Mouse (Mus musculus): ENCODE results near the gene Dapk1. TPM values are rescaled to one million over a fixed set of nuclear protein-coding genes. Genes with fewer than 3 reads are reported as not detected.
"Not testable (repeated sequence)": the region's sequence is repeated elsewhere in the genome, so short reads cannot be mapped to it uniquely, and the experiment has no call there.

Gene Dapk1
- polyA plus RNA-seq, 1 experiment: 33.2 TPM

DNA sequence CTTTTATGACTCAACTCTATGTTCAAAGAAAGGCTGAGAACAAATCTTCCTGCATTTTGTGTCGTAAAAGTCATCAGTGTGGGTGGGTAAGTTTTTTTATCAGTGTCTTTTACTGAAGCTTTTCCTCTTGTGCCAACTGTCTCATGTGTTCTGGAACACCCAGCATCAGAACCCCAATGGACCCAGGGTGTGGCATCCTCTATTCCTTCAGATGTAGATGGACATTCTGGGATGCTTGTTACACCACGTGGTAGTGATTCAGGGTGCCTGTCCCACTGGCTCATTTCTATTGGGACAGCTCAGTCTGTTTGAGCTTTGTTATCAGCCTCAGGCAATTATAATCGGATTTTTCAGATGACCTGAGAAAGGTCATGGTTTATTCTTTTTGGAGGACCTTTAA lies 6.9 kb upstream of the Dapk1 start:
- TF ChIP-seq POLR2A (IDR thresholded peaks at IDR 0.05; ENCODE audit: borderline replicate concordance, low read depth, low read length): no peak
- TF ChIP-seq CTCF (IDR thresholded peaks at IDR 0.05; ENCODE audit: low read depth, low read length): no peak
- peaks cover 5% of the 10 kb centered on the region for H3K4me1 ChIP-seq (ENCODE audit: control insufficient read depth, insufficient read depth, low read length)

DNA sequence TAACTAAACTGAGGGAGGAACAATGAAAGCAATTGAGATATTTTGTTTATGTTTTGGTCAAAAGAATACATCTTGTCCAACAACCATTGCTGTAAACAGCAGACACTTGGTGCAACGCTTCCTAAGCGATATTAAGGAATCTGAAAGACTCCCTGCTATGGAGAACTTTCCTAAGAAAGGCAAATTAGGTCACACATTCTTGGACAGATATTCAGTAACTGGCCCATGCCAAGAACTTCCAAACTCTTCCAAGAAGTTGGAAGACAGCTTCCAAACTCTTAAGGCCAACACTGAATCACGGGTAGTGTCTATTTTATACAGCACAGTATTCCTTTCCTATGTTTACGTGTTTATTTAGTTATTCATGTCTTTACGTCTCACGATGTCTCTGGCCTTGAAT lies 6.2 kb upstream of the Dapk1 start:
- Histone ChIP-seq H3K27ac (ENCODE audit: insufficient read depth, low read depth, low read length) (no peak overlapping the region), H3K4me1 (ENCODE audit: control insufficient read depth, insufficient read depth, low read length) (peaks cover 5% of the 10 kb centered on the region), H3K4me3 (ENCODE audit: insufficient read depth, low read length) (no peak overlapping the region)
- TF ChIP-seq POLR2A (IDR thresholded peaks at IDR 0.05; ENCODE audit: borderline replicate concordance, low read depth, low read length) (no peak), CTCF (IDR thresholded peaks at IDR 0.05; ENCODE audit: low read depth, low read length) (no peak)

More for the DNA sequence above, 6.9 kb upstream of the Dapk1 start:
- no peak overlapping the region for H3K27ac ChIP-seq (ENCODE audit: insufficient read depth, low read depth, low read length)
- H3K4me3 ChIP-seq (ENCODE audit: insufficient read depth, low read length): no peak overlapping the region

DNA sequence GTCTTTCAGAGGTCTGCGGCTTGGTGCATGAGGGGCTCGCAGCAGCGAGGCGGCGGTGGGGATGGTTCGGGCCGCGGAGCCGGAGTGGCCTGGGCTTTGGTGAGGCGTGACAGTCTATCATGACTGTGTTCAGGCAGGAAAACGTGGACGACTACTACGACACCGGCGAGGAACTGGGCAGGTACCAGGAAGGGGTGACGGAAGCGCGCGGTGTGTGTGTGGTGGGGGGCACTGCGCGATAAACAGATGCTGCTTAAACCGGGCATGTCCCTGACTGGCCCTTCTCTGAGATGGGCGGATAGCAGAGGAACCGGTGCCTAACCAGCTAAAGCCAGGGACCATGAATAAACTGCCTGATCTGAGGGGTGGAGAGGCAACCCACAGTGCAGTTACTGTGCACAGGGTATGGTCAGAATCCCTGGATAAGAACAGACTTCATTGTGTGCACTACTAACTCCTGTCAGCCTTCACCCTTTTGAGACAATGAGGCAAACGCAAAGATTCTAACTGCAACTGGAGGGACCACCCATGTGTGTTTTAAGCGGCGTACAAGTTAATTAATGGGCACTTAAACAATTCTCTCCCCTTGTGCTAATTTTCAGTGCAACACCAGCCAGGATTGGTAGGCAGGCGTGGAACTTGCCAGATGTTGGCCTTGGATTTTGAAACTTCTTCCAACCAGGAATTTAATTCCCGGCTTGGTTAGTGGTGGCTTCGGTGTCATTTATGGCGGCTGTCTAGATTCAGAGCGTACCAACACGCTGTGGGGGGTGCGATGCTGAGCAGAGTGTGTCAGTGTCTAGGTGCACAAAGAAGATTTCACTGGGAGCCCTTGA lies 887 bp downstream of the Dapk1 start:
- Histone ChIP-seq H3K4me1 (ENCODE audit: control insufficient read depth, insufficient read depth, low read length) (peaks cover 5% of the 10 kb centered on the region), H3K27ac (ENCODE audit: insufficient read depth, low read depth, low read length) (no peak overlapping the region), H3K4me3 (ENCODE audit: insufficient read depth, low read length) (peak overlapping the region; percentile 64)
- TF ChIP-seq CTCF (IDR thresholded peaks at IDR 0.05; ENCODE audit: low read depth, low read length): no peak
- TF ChIP-seq POLR2A (IDR thresholded peaks at IDR 0.05; ENCODE audit: borderline replicate concordance, low read depth, low read length): no peak

DNA sequence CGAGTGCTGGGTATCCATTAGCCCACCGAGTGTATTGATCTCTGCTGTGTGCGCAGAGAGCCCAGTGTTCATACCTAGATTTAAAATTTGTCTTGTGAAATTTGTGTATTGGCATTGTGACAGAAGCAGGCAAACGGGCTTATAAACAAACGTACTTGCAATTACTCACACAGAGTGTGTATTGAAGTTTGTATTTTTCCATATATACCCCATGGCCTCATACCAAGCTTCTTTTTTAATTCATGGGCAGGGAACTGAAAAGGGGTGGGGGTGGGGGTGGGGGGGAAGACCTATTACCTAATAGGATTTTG lies 1.5 kb downstream of the Dapk1 start:
- no peak overlapping the region for H3K27ac ChIP-seq (ENCODE audit: insufficient read depth, low read depth, low read length)
- TF ChIP-seq CTCF (IDR thresholded peaks at IDR 0.05; ENCODE audit: low read depth, low read length): no peak
- no peak for TF ChIP-seq POLR2A (IDR thresholded peaks at IDR 0.05; ENCODE audit: borderline replicate concordance, low read depth, low read length)
- no peak overlapping the region; the same call in 1 of the 2 replicates for H3K4me3 ChIP-seq (ENCODE audit: insufficient read depth, low read length)
- H3K4me1 ChIP-seq (ENCODE audit: control insufficient read depth, insufficient read depth, low read length): peaks cover 5% of the 10 kb centered on the region

DNA sequence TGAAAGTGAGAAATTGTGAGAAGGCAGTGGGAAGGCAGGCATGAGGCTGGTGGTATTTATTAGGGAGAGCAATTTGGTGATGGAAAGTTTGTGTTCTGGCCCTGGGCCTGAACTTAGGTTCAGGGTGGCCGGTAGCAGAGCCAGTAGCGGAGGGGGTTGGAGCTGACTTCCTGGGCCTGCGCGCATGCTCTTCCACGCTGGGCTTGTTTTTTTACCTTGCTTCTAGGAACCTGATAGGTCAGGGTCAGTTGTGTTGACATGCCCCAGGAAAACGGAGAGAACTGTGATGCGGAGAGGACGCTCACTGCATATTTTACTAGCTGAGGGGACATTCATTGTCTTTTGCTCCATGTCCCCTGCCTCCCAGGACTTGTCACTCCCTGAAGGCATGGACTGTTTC lies 5.7 kb downstream of the Dapk1 start:
- Histone ChIP-seq H3K27ac (ENCODE audit: insufficient read depth, low read depth, low read length) (no peak overlapping the region), H3K4me1 (ENCODE audit: control insufficient read depth, insufficient read depth, low read length) (peaks cover 12% of the 10 kb centered on the region), H3K4me3 (ENCODE audit: insufficient read depth, low read length) (no peak overlapping the region)
- TF ChIP-seq POLR2A (IDR thresholded peaks at IDR 0.05; ENCODE audit: borderline replicate concordance, low read depth, low read length): no peak
- TF ChIP-seq CTCF (IDR thresholded peaks at IDR 0.05; ENCODE audit: low read depth, low read length): no peak

DNA sequence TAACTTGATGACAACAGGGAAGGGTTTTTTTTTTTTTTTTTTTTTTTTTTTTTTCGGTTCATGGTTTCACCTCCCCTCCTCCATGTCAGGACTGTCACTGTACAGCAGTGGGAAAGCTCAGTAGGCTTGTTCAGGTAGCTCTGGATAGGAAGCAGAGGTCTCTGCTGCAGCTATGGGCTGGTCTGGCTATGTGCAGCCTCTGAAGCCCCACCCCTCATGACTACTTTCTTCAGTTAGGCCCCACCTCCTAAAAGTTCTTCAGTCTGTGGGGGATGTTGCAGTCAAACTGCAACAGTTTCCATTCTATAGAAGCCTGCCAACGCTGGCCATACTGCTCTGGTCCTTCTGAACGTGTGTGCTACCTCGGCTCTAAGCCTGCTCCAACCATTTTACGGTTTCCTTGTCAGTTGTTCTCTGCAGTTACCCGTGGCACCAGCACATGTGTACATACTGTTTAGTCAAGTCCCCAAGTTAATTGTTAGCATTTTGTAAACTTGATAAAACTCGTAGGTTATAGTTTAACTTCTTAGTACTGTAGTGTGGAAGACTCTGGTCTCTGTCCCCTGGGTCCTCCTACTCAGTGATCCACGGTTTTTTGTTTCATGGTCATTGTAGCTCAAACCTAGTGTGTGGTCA lies 6.8 kb downstream of the Dapk1 start:
- H3K4me1 ChIP-seq (ENCODE audit: control insufficient read depth, insufficient read depth, low read length): peaks cover 13% of the 10 kb centered on the region
- no peak overlapping the region for H3K27ac ChIP-seq (ENCODE audit: insufficient read depth, low read depth, low read length)
- H3K4me3 ChIP-seq (ENCODE audit: insufficient read depth, low read length): no peak overlapping the region
- TF ChIP-seq CTCF (IDR thresholded peaks at IDR 0.05; ENCODE audit: low read depth, low read length): no peak
- TF ChIP-seq POLR2A (IDR thresholded peaks at IDR 0.05; ENCODE audit: borderline replicate concordance, low read depth, low read length): no peak

DNA sequence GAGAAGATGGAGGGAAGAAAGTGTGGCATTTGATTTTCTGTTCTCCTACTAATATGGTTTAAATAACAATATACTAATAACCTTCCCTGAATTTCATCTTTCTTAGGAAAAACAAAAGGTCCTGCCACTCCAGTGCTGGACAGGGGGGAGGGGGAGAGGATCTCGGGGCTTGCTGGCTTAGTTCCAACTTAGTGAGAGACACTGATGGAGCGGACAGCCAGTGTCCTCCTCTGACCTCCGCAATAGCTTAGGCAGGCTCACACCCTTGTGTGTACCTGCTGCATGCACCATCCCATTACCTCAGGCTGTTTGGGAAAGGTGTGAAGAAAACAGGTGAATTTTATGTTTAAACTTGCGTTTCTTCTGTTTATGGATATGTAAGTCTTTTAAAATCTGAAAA lies 7.5 kb downstream of the Dapk1 start:
- Histone ChIP-seq H3K4me3 (ENCODE audit: insufficient read depth, low read length) (no peak overlapping the region), H3K27ac (ENCODE audit: insufficient read depth, low read depth, low read length) (no peak overlapping the region), H3K4me1 (ENCODE audit: control insufficient read depth, insufficient read depth, low read length) (peaks cover 13% of the 10 kb centered on the region)
- TF ChIP-seq POLR2A (IDR thresholded peaks at IDR 0.05; ENCODE audit: borderline replicate concordance, low read depth, low read length): no peak
- TF ChIP-seq CTCF (IDR thresholded peaks at IDR 0.05; ENCODE audit: low read depth, low read length): no peak

DNA sequence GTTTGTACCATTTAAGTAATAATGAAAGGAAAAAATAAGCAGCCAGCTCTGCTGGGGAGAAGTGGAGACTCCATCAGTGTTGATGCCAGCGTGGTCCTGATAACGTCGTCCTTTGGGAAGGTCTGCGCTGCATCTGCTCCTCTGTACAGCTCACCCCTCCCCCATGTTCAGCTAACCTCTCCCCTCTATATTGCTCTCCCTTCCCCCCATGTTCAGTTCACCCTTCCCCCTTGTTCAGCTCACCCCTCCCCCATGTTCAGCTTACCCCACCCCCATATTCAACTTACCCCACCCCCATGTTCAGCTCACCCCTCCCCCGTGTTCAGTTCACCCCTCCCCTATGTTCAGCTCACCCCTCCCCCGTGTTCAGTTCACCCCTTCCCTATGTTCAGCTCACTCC lies 8.8 kb downstream of the Dapk1 start:
- Histone ChIP-seq H3K27ac (ENCODE audit: insufficient read depth, low read depth, low read length) (no peak overlapping the region), H3K4me1 (ENCODE audit: control insufficient read depth, insufficient read depth, low read length) (peaks cover 16% of the 10 kb centered on the region), H3K4me3 (ENCODE audit: insufficient read depth, low read length) (no peak overlapping the region)
- TF ChIP-seq POLR2A (IDR thresholded peaks at IDR 0.05; ENCODE audit: borderline replicate concordance, low read depth, low read length) (no peak), CTCF (IDR thresholded peaks at IDR 0.05; ENCODE audit: low read depth, low read length) (no peak)

DNA sequence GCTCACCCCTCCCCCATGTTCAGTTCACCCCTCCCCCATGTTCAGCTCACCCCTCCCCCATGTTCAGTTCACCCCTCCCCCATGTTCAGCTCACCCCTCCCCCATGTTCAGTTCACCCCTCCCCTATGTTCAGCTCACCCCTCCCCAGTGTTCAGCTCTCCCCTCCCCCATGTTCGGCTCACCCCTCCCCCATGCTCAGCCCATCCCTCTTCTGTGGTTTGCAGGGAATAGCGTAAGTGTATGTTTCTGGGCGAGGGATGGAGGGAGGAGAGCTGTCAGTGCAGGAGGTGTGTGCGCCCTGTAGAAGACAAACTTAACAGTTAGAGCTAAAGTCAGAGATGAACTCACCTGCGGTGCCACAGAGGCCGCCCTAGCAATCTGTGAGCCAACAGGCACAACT lies 9.2 kb downstream of the Dapk1 start:
- H3K4me1 ChIP-seq (ENCODE audit: control insufficient read depth, insufficient read depth, low read length): peaks cover 16% of the 10 kb centered on the region
- H3K27ac ChIP-seq (ENCODE audit: insufficient read depth, low read depth, low read length); H3K4me3 ChIP-seq (ENCODE audit: insufficient read depth, low read length): not testable (repeated sequence)

DNA sequence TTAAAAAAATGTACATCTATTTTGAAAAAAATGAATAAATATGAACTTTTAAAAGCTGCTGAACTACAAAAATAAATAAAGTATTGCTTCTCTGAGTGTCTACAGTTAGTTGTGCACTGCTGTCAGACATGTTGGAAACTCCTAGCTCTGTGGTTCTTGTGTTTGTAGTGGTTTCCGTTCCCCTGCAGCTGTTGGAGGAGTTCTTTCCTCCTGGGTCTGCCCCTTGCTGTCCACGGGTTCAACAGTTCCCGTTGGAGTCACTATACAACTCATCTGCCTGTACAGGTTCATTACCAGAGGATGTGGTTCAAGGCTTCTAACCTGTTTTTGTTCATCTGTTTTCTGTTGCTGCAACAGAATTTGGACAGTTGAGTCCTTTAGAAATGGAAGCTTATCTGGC lies 10.4 kb downstream of the Dapk1 start:
- no peak overlapping the region for H3K4me3 ChIP-seq (ENCODE audit: insufficient read depth, low read length)
- H3K27ac ChIP-seq (ENCODE audit: insufficient read depth, low read depth, low read length): no peak overlapping the region
- TF ChIP-seq POLR2A (IDR thresholded peaks at IDR 0.05; ENCODE audit: borderline replicate concordance, low read depth, low read length) (no peak), CTCF (IDR thresholded peaks at IDR 0.05; ENCODE audit: low read depth, low read length) (no peak)
- peaks cover 16% of the 10 kb centered on the region for H3K4me1 ChIP-seq (ENCODE audit: control insufficient read depth, insufficient read depth, low read length)
